Mouse (Mus musculus): ENCODE measurements around the gene Ptbp3.
"Not testable (repeated sequence)": the region's sequence is repeated elsewhere in the genome, so short reads cannot be mapped to it uniquely, and the experiment has no call there.

Gene Ptbp3

DNA sequence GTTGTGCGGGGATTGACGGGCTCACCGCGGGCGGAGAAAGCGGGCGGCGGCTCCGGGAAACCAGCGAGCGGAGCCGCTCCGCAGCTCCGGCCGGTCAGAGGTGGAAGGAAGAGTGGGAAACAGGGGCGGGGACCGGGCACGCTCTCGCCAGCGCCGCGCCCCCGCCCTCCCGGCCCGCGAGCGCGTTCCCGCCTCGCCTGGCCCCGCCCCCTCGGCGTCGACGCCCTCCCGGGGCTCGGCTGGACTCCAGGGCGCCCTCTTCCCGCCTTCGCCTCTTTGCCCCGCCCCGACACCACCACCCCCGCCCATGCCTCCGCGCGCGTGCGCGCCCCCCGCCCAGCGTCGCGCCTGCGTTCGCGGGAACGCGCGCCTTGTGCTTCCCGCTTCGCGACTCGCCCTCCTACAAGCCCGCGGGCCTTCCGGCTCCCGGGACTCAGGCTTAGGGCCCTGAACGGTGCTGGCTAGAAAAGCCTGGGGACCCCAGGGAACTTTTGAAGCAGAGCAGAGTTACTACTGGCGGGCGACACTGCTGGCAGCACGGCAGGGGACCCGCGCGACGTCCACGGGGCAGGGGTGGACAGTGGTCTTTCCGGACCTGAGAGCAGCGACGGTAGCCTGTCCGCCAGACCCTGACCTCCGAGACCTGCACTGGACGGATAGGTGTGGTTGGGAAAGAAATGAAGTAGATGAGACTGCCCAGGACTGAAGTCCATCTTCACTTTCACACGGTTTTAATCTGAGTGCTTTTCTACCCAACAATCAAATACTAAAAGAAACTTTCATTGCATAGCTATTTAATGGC is at the start of gene Ptbp3:
Gene Ptbp3 (minus strand): TSS at position 190 of the 802 bp plus-strand sequence.
- DNase-seq (ENCODE audit: low read depth, low spot score) = peak; percentile 79

DNA sequence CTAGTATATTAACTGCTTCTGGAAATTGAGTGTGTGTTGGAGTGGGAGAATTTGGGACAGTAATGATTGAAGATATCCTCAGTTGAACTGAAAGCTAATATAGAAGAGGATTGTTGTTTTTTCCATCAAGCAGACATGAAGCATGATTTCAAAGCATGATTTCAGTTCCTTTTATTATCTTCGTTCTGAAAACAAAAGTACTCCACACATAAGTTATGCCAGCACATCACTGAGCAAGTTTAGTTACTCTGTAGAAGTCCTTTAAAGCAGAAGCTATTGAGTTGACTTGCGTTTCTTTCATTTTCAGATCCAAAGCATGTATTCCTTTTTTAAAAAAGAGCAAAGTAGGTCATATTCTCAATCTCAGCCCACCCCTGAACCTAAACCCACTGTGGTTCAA is 47.4 kb upstream of the Ptbp3 start:
- no peak for DNase-seq (ENCODE audit: low read depth, low spot score)

DNA sequence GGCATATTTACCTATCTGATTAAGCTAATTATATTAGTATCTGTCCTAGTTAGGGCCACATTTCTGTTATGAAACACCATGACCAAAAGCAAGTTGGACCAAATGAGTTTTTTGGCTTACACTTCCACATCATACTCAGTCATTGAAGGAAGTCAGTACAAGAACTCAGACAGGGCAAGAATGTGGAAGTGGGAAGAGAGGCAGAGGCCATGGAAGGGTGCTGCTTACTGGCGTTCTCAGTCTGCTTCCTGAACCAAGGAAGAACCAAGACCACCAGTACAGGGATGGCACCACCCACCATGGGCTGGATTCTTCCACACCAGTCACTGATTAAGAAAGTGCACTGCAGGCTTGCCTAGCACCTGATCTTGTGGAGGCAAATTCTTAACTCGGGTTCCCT is 45.5 kb upstream of the Ptbp3 start:
- DNase-seq (ENCODE audit: low read depth, low spot score) = no peak

DNA sequence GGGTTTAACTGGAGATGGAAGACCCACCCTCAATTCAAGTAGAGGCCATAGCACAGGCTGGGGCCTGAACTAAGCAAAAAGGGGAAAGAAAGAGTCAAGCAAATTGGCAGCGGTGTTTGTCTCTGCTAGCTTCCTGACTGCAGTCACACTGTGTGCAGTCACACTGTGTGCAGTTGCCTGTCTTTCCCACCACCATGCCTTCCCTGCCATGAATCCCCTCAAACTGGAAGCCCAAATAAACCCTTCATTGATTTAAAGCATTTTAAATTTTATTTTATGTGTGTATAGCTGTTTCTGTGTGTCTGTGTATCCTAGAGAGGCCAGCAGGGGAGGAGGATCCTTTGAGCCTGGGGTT is 38.7 kb upstream of the Ptbp3 start:
- no peak for DNase-seq (ENCODE audit: low read depth, low spot score)

DNA sequence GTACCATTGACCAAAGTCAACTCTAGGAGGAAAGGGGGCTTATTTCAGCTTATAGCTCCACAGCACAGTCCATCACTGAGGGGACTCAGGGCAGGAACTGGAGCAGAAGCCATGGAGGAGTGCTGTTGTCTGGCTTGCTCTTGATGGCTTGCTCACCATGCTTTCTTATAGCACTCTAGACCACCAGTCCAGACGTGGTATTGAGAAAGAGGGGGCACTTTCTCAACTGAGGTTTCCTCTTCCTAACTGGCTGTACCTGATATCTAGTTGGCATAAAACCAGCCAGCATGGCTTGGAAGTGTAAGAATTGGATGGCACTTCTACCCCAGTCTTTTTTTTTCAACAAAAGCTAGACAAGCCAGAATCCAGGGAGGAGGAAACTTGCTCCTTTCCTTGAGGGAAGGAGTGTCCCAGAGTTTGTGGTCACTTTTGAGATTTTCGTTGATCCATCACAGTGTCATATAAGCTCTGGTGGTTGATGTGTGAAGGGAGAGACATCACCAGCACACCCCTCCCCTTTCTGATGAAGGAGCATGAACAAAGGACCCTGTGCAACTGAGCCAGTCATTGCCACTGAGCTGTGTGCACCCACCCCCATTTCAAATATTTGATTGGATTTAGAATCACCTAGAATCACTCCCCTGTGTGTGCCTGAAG is 38.2 kb upstream of the Ptbp3 start:
- no peak for DNase-seq (ENCODE audit: low read depth, low spot score)

DNA sequence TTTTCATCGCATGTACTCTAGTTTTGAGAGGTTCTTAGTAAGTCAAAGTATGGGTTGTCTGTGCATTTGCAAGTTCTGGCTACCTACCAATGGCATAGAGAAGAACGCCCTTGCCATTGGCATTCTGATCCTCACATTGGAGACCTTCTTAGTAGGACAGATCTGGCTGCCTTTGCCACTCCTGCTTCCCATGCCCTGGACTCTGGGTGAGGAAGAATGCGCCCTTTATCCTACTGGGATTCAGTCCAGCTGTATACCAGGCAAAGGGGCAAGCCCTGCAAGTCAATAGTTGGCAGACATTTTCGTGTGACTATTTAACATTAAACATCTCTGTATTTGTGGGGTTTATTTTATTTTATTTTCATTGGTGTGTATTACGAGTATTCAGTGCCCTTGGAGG is 35.9 kb upstream of the Ptbp3 start:
- DNase-seq (ENCODE audit: low read depth, low spot score) = no peak

DNA sequence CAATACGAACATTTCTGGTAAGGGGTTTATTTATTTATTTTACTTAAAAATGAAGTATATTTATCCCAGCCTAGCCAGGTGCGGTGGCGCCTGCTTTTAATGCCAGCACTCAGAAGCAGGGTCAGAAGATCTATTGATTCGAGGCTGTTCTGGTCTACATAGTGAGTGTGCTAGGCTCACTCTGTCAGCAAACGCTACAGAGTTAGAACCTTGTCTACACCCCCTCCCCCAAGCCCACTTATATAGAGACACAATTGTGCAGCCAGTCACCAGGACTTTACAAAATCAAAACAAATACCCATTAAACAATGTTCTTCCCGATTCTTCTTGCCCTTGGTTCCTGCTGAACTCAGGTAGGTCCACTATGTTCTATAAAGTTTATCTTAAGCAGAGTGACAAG is 33.0 kb upstream of the Ptbp3 start:
- DNase-seq (ENCODE audit: low read depth, low spot score) = no peak

DNA sequence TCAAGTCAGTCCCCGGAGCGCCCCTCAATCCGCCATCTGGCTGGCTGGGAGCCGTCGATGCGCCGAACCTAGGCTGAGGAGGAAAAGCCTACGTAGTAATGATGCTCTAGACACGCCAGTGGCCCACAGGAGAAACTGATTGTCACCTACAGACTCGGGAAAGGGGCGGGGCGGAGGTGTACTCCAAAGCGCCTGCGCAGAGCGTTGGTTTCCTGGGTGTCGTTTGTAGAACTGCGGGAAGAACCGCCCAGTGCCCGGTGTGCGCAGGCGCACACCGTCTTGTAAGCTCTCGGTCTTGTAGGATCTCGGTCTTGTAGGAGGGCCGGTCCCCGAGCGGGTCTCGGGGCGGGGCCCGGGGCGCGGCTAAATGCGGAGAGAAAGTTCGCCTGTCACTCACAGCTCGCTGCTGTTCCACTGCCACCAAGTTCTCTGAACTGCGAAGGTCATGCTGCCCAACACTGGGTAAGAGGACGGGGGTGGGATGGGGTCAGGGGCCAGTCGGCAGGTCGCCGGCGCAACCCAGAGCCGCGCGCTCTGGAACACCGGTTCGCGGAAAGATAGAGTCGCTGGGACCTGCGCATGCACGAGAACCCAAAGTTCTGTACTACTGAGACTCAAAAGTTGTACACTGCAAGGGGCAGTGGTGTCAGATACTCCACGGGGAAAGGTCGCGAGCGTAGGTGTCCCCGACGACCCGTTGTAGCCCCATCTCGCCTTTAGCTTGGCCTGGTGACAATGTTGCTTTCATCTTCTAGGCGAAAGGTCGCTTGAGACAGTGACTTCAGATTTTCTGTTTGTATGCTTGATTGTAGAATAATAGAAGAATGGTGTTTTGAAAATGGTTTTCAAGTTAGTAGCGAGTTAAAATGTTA is 32.4 kb upstream of the Ptbp3 start, which contains the start of gene Hsdl2:
Gene Hsdl2 (plus strand): TSS at position 250 of the 872 bp plus-strand sequence.
- peak; percentile 97 for DNase-seq (ENCODE audit: low read depth, low spot score)

DNA sequence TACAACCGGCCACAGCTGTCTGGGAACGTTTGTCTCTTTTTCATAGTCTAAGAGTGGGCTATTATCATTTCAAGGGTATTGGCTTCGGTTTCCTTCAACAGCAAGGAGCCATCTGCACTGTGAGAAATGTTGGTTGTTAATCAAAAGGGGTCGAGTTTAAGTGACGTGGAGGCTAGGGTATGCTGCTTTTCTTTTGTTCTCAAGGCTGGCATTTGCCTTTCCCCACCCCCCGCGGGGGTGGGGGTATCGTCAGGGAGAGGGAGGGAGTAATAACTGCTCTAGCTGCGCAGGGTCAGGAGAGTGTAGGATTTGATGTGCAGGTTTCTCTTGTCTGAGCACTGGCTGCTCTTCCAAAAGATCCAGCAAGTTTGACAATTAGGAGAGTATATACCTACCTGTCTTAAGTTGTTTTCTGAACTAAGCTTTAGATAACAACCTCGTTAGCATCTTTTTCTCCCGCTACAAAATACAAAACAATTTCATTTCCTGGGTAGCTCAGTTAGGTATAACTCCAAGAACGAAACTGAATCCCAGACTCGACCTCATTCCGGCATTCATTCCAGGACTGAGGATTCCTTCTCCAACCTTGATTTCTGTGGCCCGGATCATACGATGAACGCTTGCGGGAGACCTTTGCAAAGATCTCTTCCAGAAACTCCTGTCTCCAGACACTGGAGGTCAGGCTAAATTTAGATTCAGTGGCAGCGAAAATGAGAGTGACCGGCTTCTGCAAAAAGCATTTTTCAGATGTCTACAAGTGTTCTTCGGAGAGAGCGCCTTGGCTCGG is 31.5 kb upstream of the Ptbp3 start:
- DNase-seq (ENCODE audit: low read depth, low spot score) = no peak

DNA sequence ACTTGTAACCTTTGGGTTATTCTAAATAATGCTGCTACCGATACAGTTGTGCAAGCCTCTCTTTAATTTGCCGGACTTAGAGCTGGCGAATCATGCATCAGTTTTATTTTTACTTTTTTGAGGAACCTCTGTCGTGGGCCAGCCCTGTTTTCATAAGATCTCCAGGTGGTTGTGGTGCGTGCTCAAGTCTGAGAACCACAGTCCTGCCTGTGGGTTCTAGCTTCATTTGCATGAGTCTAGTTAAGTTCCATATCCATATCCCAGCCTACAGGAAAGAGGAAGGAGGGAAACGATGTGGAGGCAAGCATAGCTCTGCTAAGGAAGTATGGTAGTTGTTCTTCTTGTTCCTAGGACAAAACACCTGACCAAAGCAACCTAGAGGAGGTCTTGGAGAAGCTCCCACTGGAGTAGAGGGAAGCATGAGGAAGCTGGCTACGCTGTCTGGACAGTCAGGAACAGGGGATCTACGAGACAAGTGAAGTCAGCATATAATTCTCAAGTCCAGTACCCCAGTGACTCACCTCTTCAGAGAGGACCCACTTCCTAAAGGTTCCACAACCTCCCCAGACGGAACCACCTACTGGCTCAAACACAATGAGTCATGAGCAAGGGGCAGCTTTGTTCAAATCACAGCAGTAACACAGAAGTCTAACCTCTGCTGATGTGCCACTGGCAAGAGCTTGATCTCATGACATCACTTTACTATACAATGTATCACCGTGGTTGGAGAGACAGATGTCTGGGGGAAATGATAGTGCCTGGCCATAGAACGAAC is 26.2 kb upstream of the Ptbp3 start:
- no peak for DNase-seq (ENCODE audit: low read depth, low spot score)

DNA sequence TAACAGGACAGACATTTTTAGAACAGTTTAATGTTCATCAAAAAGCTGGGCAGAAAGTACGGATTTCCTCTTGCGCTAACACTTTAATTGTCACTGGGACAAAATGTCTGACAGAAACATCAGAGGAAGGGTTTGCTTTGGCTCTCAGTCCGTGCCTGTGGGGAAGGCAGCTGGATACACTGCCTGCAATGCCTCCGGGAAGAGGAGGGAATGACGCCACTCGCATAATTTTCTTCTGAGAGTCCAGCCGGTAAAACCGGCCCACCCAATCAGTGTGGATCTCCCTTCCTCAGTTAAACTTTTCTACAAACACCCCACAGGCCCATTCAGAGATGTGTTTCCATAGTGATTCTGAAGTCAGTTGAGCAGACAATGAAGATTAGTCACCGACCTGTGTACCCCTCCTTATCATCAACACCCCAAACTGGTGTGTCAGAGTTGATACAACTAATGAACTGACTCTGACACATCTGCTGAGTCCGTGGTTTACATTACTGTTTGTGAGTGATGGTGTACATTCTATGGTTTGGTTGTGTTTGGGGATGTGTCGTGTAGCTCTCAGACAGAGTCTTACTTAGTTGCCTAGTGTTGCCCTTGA is 23.5 kb upstream of the Ptbp3 start:
- DNase-seq (ENCODE audit: low read depth, low spot score) = no peak

DNA sequence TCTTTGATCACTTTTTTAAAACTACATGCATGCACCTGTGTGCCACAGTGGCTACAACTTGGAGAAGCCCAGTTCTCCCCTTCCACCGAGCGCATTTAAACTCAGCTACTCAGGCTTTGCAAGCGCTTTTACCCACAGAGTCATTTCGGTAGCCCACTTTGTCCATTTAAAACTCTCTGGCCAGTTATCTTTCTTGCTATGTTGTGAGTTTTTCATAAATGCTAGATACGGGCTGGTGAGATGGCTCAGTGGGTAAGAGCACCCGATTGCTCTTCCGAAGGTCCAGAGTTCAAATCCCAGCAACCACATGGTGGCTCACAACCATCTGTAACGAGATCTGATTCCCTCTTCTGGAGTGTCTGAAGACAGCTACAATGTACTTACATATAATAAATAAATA is 21.4 kb upstream of the Ptbp3 start:
- not testable (repeated sequence) for DNase-seq (ENCODE audit: low read depth, low spot score)

DNA sequence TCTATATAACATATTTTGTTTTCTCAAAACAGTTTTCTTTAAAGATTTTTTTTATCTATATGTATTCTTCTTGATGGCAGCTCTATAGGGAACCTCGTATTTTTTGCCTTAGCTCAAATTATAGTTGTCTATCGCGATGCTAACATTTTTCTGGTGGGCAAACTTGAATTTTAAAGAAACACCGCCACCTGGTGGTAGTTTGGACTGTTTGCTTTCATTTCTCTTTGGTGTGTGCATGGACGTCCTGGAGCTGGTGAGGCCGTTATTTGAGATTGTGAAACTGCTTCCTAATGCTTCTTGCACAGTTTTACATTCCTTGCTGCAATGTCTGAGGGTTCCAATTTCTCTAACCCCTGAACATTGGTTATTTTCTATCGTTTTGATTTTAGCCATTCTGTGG is 20.4 kb upstream of the Ptbp3 start:
- no peak for DNase-seq (ENCODE audit: low read depth, low spot score)

DNA sequence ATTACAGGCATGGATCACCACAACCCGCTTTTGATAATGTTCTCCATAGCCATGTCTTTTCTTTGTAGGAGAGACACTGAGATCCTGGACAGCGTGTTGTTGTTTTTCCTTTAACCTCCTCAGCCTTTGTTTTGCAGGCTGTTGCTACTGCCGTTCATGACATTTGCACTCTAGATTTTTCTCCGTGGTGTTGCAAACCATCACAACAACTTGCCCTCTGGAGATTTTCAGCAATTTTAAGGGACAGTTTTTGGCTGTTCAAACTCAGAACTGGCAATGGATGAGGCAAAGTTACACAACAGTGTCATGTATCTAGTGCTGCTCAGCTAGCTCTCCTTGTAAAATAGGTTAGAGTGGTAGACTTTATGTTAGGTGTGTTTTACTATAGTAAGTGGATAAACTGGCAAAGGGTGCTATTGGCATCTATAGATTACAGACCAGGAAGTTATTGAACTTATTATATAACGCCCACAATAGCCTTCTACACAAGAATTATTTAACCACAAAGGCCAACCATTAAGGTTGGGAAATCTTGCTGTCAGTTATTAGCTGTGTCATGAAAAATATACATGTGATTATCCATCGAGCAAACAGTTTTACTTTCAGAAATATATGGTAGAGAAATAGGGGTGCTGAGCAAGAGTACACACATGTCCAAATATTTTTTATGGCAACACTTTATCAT is 18.6 kb upstream of the Ptbp3 start:
- no peak for DNase-seq (ENCODE audit: low read depth, low spot score)

DNA sequence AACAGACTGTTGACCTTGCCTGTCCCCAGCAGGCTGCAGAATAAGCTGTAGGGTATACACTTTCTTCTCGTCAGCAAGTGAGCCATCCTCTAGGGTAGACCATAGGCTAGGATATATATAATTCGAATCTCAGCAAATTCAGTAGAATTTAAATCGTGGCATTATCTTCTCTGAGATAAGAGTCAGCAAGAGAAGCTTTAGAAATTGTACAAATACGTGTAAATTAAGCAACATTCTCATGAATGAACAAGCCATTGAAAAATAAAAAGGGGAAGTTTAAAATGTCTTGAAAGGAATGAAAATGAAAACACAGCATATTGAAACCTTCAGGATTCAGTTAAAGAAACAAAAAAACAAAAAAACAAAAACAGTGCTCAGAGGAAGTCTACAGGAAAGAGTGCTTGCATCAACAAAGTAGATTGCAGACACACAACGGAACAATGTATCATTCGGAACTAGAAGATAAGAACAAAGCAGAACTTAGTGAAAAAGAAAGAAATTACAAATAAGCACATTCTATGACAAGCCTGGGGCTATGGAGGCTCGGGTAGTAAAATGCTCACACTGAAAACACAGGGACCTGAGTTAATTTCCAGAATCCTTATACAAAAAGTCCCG is 16.5 kb upstream of the Ptbp3 start:
- no peak for DNase-seq (ENCODE audit: low read depth, low spot score)

DNA sequence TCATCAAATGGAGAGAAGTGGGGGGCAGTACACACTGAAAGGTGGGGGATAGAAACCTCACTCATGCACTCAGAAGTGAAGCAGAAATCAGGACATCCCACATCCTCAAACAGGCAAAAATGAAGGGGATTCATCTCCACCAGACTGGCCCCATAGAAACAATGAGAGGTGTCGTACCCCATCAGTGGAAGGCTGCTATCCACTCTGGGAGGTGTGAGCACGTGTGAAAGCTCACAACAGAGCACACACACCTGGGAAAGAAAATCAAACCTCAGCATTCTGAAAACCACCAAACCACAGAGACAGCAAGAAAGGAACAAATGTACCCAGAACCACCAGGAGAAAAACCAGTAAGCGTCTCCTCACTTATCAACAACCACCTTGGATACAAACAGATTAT is 15.0 kb upstream of the Ptbp3 start:
- DNase-seq (ENCODE audit: low read depth, low spot score) = no peak

DNA sequence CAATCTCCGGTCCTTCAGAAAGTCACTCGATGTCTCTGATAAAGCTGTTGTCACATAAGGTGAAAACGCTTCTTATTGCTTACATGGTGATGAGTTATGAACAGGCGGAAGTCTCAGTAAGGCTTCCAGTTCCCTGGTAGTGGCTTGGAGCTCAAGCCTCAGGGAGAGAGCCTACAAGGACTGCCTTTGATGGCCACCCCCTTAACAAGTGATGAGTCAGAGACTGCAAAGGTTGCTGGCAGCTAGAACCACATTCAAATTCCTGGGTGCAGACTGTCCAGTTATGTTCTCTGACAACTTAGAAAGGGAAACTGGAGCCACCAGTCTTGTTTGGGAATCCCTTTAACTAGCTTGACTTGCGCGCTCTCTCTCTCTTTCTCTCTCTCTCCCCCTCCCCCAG is 11.0 kb upstream of the Ptbp3 start:
- no peak for DNase-seq (ENCODE audit: low read depth, low spot score)

DNA sequence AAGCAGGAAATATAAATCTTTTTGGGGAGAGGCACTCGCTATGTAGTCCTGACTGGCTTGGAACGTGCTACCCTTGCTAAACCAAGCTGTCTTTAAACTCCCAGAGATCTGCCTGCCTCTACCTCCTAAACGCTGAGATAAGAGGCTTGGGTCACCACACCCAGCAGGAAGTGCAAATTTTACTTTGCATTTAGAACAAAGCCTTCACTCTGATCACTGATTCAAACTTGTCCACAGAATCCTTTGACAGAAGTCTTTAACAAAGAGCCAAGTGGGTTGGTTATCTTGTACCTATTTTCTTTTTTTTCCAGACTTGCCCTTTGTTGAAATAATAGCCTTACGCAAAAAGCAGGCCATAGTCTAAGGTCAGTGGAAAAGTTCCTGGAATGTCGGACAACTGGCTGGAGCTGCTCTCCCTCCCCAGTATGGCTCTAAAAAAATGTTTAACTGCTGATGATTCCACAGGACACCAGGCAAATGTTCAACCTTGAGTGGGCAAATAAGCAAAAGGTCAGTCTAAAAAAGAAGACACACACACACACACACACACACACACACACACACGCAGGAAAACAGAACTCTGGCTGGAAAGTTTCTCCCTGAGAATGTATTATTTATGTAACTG is 9.0 kb upstream of the Ptbp3 start:
- no peak for DNase-seq (ENCODE audit: low read depth, low spot score)

DNA sequence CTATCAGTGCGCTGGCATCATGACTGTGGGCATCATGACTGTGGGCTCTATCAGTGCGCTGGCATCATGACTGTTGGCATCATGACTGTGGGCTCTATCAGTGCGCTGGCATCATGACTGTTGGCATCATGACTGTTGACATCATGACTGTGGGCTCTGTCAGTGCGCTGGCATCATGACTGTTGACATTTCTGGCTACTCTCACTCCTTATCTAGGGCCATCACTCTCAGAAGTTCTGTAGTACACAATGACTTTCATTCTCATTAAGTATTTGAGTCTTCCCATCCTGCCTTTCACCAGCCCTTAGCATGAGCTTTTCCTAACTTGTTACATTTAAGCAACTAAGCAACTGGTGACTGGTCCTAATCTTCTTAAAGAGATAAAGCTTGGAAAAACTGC is 8.2 kb upstream of the Ptbp3 start:
- DNase-seq (ENCODE audit: low read depth, low spot score) = not testable (repeated sequence)
